Mouse (Mus musculus) T-cell, adult 2 months (primary cell): ENCODE results near the gene Ttc25.
"Not testable (repeated sequence)": the region's sequence is repeated elsewhere in the genome, so short reads cannot be mapped to it uniquely, and the experiment has no call there.

Experiments used
- DNase-seq: peaks from one replicate; pipeline ENCODE4 v3.0.0; 2022; ENCODE audit warnings: low spot score

Gene Ttc25

GRCm38 (mm10) chr11:100570430-100571201 is 25.2 kb downstream of the Ttc25 start:
- DNase-seq, result peak; percentile 64

- no peak for DNase-seq
Observed at GRCm38 (mm10) chr11:100571202-100571567, 25.8 kb downstream of the Ttc25 start.

GRCm38 (mm10) chr11:100574188-100574587 is 28.8 kb downstream of the Ttc25 start:
- DNase-seq, result peak; percentile 68

GRCm38 (mm10) chr11:100574708-100575483 is 29.5 kb downstream of the Ttc25 start, which contains the start of gene Cnp:
Gene Cnp, plus strand, starts transcription at chr11:100574904.
- DNase-seq, result peak; percentile 79

- DNase-seq, result no peak
Observed at GRCm38 (mm10) chr11:100575484-100575855, 30.1 kb downstream of the Ttc25 start.

- no peak for DNase-seq
Observed at GRCm38 (mm10) chr11:100576256-100576655, 30.8 kb downstream of the Ttc25 start.

GRCm38 (mm10) chr11:100577852-100578599 is 32.6 kb downstream of the Ttc25 start:
- no peak for DNase-seq

- no peak for DNase-seq
Observed at GRCm38 (mm10) chr11:100579116-100579799, 33.9 kb downstream of the Ttc25 start.

- DNase-seq, result no peak
Observed at GRCm38 (mm10) chr11:100580275-100580674, 34.9 kb downstream of the Ttc25 start.

- no peak for DNase-seq
Observed at GRCm38 (mm10) chr11:100581756-100582155, 36.3 kb downstream of the Ttc25 start.

- DNase-seq, result not testable (repeated sequence)
Observed at GRCm38 (mm10) chr11:100582413-100582812, 37.0 kb downstream of the Ttc25 start.

GRCm38 (mm10) chr11:100582836-100583235 is 37.4 kb downstream of the Ttc25 start:
- DNase-seq, result no peak

GRCm38 (mm10) chr11:100584561-100584961 is 39.2 kb downstream of the Ttc25 start:
- DNase-seq, result peak; percentile 34

- DNase-seq, result no peak
Observed at GRCm38 (mm10) chr11:100585148-100585547, 39.7 kb downstream of the Ttc25 start.

- peak; percentile 31 for DNase-seq
Observed at GRCm38 (mm10) chr11:100588462-100588861, 43.1 kb downstream of the Ttc25 start.

GRCm38 (mm10) chr11:100592346-100593046 is 47.1 kb downstream of the Ttc25 start:
- DNase-seq, result no peak

- no peak for DNase-seq
Observed at GRCm38 (mm10) chr11:100594608-100595007, 49.2 kb downstream of the Ttc25 start.

GRCm38 (mm10) chr11:100595533-100595932 is 50.1 kb downstream of the Ttc25 start:
- no peak for DNase-seq

GRCm38 (mm10) chr11:100598074-100598473 is 52.7 kb downstream of the Ttc25 start:
- no peak for DNase-seq

GRCm38 (mm10) chr11:100601372-100601771 is 56.0 kb downstream of the Ttc25 start:
- no peak for DNase-seq

- no peak for DNase-seq
Observed at GRCm38 (mm10) chr11:100603155-100603554, 57.7 kb downstream of the Ttc25 start.
